Mouse (Mus musculus): ENCODE results near the gene Nuak1.
A peak's percentile ranks its signal among the peaks of the same experiment; 100 is the strongest.

Nuak1 gene

GRCm38 (mm10) chr10:84446661-84447060, 6.3 kb upstream of the Nuak1 start:
- DNase-seq, result no peak

- DNase-seq, result no peak
Measured at GRCm38 (mm10) chr10:84444396-84444795, 4.0 kb upstream of the Nuak1 start.

- DNase-seq, result no peak
Measured at GRCm38 (mm10) chr10:84441846-84442245, 1.4 kb upstream of the Nuak1 start.

- DNase-seq, result no peak
Measured at GRCm38 (mm10) chr10:84441434-84441785, 1.0 kb upstream of the Nuak1 start.

- no peak for DNase-seq
Measured at GRCm38 (mm10) chr10:84440181-84440540, 236 bp downstream of the Nuak1 start.

- no peak for DNase-seq
Measured at GRCm38 (mm10) chr10:84439228-84439596, 1.2 kb downstream of the Nuak1 start.

- DNase-seq, result no peak
Measured at GRCm38 (mm10) chr10:84438466-84439227, 1.8 kb downstream of the Nuak1 start.

GRCm38 (mm10) chr10:84438049-84438422, 2.4 kb downstream of the Nuak1 start:
- DNase-seq, result peak; percentile 98

- no peak for DNase-seq
Measured at GRCm38 (mm10) chr10:84437166-84438048, 3.0 kb downstream of the Nuak1 start.

GRCm38 (mm10) chr10:84435930-84436329, 4.5 kb downstream of the Nuak1 start:
- DNase-seq, result no peak

- DNase-seq, result no peak
Measured at GRCm38 (mm10) chr10:84433193-84433801, 7.1 kb downstream of the Nuak1 start.

GRCm38 (mm10) chr10:84424374-84424773, 16.0 kb downstream of the Nuak1 start:
- DNase-seq, result no peak

- no peak for DNase-seq
Measured at GRCm38 (mm10) chr10:84423903-84424302, 16.5 kb downstream of the Nuak1 start.

- no peak for DNase-seq
Measured at GRCm38 (mm10) chr10:84420589-84420988, 19.8 kb downstream of the Nuak1 start.

GRCm38 (mm10) chr10:84418421-84418820, 22.0 kb downstream of the Nuak1 start:
- DNase-seq, result no peak

GRCm38 (mm10) chr10:84416752-84417151, 23.6 kb downstream of the Nuak1 start:
- DNase-seq, result no peak

GRCm38 (mm10) chr10:84414981-84415700, 25.3 kb downstream of the Nuak1 start:
- DNase-seq, result no peak

GRCm38 (mm10) chr10:84413310-84413709, 27.1 kb downstream of the Nuak1 start:
- no peak for DNase-seq

- no peak for DNase-seq
Measured at GRCm38 (mm10) chr10:84412326-84412962, 28.0 kb downstream of the Nuak1 start.

GRCm38 (mm10) chr10:84411122-84412105, 29.0 kb downstream of the Nuak1 start:
- DNase-seq, result no peak

- DNase-seq, result no peak
Measured at GRCm38 (mm10) chr10:84408965-84409660, 31.3 kb downstream of the Nuak1 start.

Data from right cerebral cortex, postnatal 25 days (tissue).